Mouse (Mus musculus): ENCODE results near the gene Vmn2r34.
"Not testable (repeated sequence)": the region's sequence is repeated elsewhere in the genome, so short reads cannot be mapped to it uniquely, and the experiment has no call there.

Vmn2r34 gene

GRCm38 (mm10) chr7:7689413-7689812, at the start of gene Vmn2r34:
Gene Vmn2r34 (minus strand): TSS chr7:7689513.
- DNase-seq (ENCODE audit: low read depth, low spot score), result not testable (repeated sequence)

GRCm38 (mm10) chr7:7674032-7674431, 15.3 kb downstream of the Vmn2r34 start:
- DNase-seq (ENCODE audit: low read depth, low spot score), result not testable (repeated sequence)
